Mouse (Mus musculus): ENCODE data around the gene Ank2.
"Not testable (repeated sequence)": the region's sequence is repeated elsewhere in the genome, so short reads cannot be mapped to it uniquely, and the experiment has no call there.

The Ank2 gene

GRCm38 (mm10) chr3:127481658-127482057, 17.5 kb downstream of the Ank2 start:
- no peak for DNase-seq (ENCODE audit: low spot score)

GRCm38 (mm10) chr3:127480369-127480768, 18.8 kb downstream of the Ank2 start:
- not testable (repeated sequence) for DNase-seq (ENCODE audit: low spot score)

DNA sequence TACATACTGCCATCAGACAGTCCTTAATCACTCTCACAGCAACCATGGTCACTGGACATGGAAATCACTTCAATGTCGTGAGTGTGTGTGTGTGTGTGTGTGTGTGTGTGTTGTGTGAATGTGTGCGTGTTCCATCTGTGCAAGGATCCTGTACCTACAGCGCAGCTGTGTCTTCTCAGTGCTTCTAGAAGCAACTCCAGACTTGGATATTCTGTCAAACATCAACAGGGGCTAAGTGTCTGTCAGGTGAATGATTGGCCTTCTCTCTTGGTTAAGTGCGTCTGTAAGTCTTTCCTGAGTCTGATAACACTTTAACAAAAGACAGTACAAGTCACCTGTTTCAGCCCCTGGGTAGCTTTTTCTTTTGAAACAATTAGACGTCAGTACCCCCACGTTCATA, 25.0 kb downstream of the Ank2 start:
- no peak for DNase-seq (ENCODE audit: low spot score)

- DNase-seq (ENCODE audit: low spot score), result no peak
Measured at GRCm38 (mm10) chr3:127469164-127469752, 29.9 kb downstream of the Ank2 start.

- DNase-seq (ENCODE audit: low spot score), result no peak
Measured at GRCm38 (mm10) chr3:127468569-127468968, 30.6 kb downstream of the Ank2 start.

- no peak for DNase-seq (ENCODE audit: low spot score)
Measured at GRCm38 (mm10) chr3:127463816-127464480, 35.2 kb downstream of the Ank2 start.

DNA sequence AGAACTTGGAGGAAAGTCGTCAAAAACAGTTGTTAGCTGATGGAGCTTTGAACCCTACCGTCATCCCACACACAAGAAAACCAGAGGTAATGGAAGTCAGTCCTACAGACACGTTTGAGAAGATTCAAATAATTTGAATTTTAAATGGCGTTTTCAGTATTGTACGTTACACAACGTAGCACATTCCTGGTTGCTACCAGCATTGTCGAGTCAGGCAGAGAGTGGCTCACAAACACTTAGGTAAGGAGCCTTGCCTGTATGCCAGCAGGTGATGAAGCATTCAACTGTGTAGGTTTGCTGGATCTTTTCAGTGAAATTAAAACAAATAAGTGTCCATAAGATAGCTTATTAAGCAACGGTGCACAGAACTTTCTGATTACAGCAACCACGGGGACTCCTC, 36.0 kb downstream of the Ank2 start:
- DNase-seq (ENCODE audit: low spot score), result no peak

DNA sequence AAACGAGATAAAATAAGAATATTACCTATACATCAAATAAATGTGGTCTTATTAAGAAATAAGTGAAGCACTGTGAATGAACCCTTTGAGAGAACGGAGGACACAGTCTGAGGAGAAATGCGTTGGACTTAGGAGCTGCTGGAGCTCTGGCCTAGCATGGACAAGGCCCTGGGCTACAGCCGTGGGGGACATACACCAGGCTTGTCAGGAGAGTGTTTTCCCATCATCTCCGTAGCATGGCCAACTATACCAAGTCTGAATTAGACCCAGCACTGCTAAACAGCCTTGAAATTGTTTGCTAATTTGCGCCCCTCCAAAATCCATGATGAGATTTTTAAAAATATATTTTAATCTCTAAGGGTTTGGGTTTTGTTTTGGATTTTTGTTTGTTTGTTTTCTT, 36.7 kb downstream of the Ank2 start:
- DNase-seq (ENCODE audit: low spot score), result no peak

DNA sequence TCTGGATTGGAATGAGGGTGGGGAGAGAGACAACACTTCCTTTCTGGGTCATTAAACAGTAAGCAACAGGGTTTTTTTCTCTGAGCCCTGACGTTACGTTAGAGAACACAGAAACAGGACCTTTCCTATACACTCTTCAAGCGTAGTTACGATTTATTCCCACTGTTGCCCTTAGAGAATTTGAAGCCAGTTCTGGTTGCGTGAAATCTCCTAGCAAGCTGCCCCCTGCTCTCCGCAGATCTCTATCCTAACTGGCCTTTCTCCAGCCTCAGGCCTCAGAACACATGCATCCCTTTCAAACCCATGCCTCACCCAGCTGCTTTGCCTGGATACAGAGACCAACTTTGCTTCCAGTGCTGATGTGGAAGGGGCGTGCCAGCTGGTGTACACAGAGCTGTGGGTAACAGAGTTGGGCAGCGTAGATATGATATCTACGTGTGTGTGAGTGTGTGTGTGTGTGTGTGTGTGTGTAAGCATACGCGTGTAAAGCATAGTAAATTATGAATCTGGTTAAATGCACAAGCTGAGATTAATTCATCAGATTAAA, 38.2 kb downstream of the Ank2 start:
- DNase-seq (ENCODE audit: low spot score), result no peak

GRCm38 (mm10) chr3:127459858-127460257, 39.3 kb downstream of the Ank2 start:
- no peak for DNase-seq (ENCODE audit: low spot score)

- no peak for DNase-seq (ENCODE audit: low spot score)
Measured at GRCm38 (mm10) chr3:127458925-127459324, 40.2 kb downstream of the Ank2 start.

DNA sequence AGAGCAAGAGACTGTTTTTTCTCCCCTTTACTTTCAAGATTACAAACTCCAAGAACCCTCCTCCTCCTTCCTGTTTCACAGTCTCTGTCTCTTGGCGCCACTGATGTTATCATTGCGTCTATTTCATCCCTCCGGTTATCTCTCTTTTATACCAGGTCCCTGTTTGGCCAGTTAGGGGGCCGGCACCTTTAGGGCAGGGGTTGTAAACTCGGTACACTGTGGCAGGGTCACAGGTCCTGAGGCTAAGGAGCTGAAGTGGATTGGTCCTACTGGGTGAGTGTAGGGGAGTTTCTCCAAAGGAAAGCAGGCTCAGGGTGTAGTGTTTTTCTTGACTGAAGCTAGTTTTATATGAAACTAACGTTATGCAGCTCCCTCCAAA, 40.7 kb downstream of the Ank2 start:
- DNase-seq (ENCODE audit: low spot score), result no peak

GRCm38 (mm10) chr3:127457761-127458419, 41.3 kb downstream of the Ank2 start:
- no peak for DNase-seq (ENCODE audit: low spot score)

GRCm38 (mm10) chr3:127453738-127454137, 45.4 kb downstream of the Ank2 start:
- no peak for DNase-seq (ENCODE audit: low spot score)

GRCm38 (mm10) chr3:127453254-127453653, 45.9 kb downstream of the Ank2 start:
- no peak for DNase-seq (ENCODE audit: low spot score)

DNA sequence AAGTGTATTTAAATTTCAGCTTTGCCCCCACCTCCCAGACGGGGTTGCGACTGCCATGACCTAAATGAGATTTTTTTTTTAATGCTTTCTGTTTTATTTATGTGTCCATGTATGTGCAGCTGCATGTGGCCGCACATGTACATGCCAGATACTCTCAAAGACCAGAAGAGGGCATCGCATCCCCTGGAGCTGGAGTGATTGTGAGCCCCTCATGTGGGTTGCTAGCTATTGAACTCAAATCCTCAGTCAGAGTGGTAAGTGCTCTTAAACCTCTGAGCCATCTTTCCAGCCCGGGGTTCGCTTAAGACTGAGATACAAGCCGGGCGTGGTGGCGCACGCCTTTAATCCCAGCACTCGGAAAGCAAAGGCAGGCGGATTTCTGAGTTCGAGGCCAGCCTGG, 46.9 kb downstream of the Ank2 start:
- no peak for DNase-seq (ENCODE audit: low spot score)

GRCm38 (mm10) chr3:127451741-127452140, 47.4 kb downstream of the Ank2 start:
- DNase-seq (ENCODE audit: low spot score), result no peak

- no peak for DNase-seq (ENCODE audit: low spot score)
Measured at GRCm38 (mm10) chr3:127451070-127451469, 48.1 kb downstream of the Ank2 start.

DNA sequence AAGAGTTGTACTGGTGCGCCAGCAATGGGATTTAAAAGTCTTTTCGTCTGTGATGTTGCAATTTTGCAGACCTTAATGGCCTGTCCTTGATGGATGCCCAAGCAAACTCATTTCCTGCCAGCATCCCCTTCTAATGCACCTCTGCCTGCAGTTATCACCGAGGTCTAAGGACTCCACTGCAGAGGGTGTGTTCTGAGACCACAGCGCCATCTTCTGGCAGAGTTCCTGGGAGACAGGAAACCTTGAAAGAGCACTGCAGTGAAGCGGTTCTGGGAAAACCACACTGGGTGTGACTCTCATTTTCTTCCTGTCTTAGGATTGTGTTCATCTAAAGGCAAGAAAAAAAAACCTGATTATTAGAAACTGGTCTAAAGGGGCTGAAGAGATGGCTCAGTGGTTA, 53.0 kb downstream of the Ank2 start:
- peak; percentile 43 for DNase-seq (ENCODE audit: low spot score)

GRCm38 (mm10) chr3:127433291-127433690, 65.9 kb downstream of the Ank2 start:
- no peak for DNase-seq (ENCODE audit: low spot score)

GRCm38 (mm10) chr3:127429866-127430265, 69.3 kb downstream of the Ank2 start:
- DNase-seq (ENCODE audit: low spot score), result no peak

DNA sequence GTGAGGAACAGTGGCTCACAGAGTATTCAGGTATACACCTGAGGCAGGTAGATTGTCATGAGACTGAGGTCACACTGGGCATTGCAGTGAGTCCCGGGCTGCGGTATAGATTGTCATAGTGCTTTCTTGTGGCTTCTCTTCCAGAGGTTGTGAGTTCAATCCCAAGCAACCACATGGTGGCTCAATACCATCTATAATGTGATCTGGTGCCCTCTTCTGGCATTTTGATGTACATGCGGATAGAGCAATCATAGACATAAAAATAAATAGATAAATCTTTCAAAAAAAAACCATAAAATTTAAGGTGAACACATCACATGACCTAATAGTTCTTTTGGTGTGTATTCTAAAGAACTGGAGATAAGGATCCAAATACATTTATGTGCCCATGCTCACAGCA, 70.6 kb downstream of the Ank2 start:
- DNase-seq (ENCODE audit: low spot score), result no peak

DNA sequence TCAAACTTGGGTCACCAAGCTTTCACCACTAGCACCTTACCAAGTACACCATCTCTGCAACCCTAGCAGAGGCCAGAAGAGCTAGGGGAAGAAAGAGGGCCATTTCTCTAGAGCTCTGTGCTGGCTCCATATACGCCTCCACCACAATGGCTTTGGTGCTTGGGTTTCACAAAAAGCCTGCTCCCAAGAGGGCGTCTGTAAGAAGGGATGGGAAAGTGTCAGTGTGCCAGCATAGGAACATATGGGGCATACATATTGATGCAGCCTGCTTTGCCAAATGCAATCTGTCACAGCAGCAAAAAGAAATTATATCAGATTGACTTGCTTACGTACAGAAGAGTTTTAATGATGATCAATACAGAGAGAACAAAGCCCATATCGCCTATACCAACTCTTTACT, 82.2 kb downstream of the Ank2 start:
- DNase-seq (ENCODE audit: low spot score), result no peak

Data from left cerebral cortex, adult 11 months (tissue).